Comparison of ENCODE assay signal across 8 mouse cellular contexts in the genomic region with DNA sequence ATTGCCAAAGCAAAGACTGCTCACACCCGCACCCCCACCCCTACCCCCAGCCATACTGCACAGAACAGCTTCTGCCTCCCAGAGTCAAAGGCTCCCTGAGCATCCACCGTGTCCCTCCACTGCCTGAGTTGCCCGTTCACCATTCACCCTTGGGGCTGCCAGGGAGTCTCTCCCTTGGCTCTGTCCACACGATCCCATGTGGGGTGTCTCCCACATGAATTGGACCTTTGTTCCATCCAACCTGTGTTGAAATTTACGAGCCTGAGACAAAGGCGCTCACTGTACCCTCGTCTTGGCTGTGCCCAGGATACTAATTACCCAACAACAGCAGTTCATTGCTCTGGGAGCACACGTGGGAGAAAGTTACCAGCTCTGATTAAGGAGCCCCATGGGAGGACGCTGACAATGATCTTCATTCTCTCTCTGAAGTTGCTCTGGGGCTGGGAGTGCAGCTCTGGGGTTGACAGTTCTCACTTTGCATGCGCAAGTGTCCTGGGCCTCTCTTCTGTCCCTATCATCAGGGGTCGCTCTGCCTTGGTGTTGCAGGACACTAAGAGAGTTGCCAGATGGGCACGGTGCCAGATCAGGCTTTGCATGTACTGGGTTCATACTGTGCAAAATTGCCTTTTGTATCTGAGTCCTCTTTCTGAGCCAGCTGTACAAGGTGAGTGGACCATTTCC.
DNase-seq lines count a peak whose midpoint lies in the region; ATAC-seq lines count a peak whose summit lies in the region.

No protein-coding gene starts in this region.

- no peaks in the 10 kb centered on the region for H3K9me3 ChIP-seq in intestine, embryonic 16.5 days (ENCODE audit: control insufficient read depth, low read length)
- no peaks in the 10 kb centered on the region; the same call in 1 of the 2 replicates for H3K9me3 ChIP-seq in midbrain, embryonic 13.5 days

- no peaks in the 10 kb centered on the region for H3K4me1 ChIP-seq in intestine, embryonic 16.5 days (ENCODE audit: control insufficient read depth, insufficient read depth, low read length)
- peaks cover 32% of the 10 kb centered on the region for H3K4me1 ChIP-seq in midbrain, embryonic 13.5 days (replicated peaks)

- no peaks in the 10 kb centered on the region for H3K27me3 ChIP-seq in intestine, embryonic 16.5 days (replicated peaks; ENCODE audit: control insufficient read depth, insufficient read depth, low read length)
- H3K27me3 ChIP-seq in midbrain, embryonic 13.5 days, result no peaks in the 10 kb centered on the region

- DNase-seq in adrenal gland, postnatal 10 days, result peak; percentile 28
- DNase-seq in adrenal gland, adult 18-20 months (ENCODE audit: low spot score in 2 of 2), result no peak
- peak; percentile 60 for DNase-seq in right cerebral cortex, adult 18-20 months
- DNase-seq in right cerebral cortex, postnatal 25 days, result no peak
- no peak for DNase-seq in heart, adult 11 months

- ATAC-seq in intestine, embryonic 16.5 days, result peak; percentile 97
- peak; percentile 89 for ATAC-seq in midbrain, embryonic 13.5 days
- no peak for ATAC-seq in megakaryocyte, adult 5-6 weeks (ENCODE audit: poor library complexity, severe bottlenecking)

- 58% methylated on average over 12 of the region's 12 CpGs for WGBS in intestine, embryonic 16.5 days
- WGBS in midbrain, embryonic 13.5 days, result 45% methylated on average over 12 of the region's 12 CpGs

- no peak overlapping the region for H3K9ac ChIP-seq in intestine, embryonic 16.5 days (ENCODE audit: low read depth, low read length)
- no peak overlapping the region for H3K9ac ChIP-seq in midbrain, embryonic 13.5 days (replicated peaks)

- no peak overlapping the region for H3K4me3 ChIP-seq in intestine, embryonic 16.5 days (ENCODE audit: low read length)
- H3K4me3 ChIP-seq in midbrain, embryonic 13.5 days (replicated peaks), result no peak overlapping the region

- H3K36me3 ChIP-seq in intestine, embryonic 16.5 days (ENCODE audit: control insufficient read depth, insufficient read depth, low read length), result no peaks in the 10 kb centered on the region
- no peaks in the 10 kb centered on the region for H3K36me3 ChIP-seq in midbrain, embryonic 13.5 days

- H3K27ac ChIP-seq in intestine, embryonic 16.5 days (ENCODE audit: low read length), result no peak overlapping the region
- H3K27ac ChIP-seq in midbrain, embryonic 13.5 days, result peak overlapping the region; percentile 74

- H3K4me2 ChIP-seq in intestine, embryonic 16.5 days (ENCODE audit: low read depth, low read length), result no peak overlapping the region
- H3K4me2 ChIP-seq in midbrain, embryonic 13.5 days (replicated peaks), result no peak overlapping the region

Comparison
In these comparisons a context has a peak if more than half of its experiments do, and no peak if none do; other contexts are left out.
1. DNase-seq: peak in adrenal gland, postnatal 10 days (single experiment) and right cerebral cortex, adult 18-20 months (single experiment); none in adrenal gland, adult 18-20 months (0 of 2), right cerebral cortex, postnatal 25 days (single experiment) and heart, adult 11 months (single experiment).